In the genomic region with DNA sequence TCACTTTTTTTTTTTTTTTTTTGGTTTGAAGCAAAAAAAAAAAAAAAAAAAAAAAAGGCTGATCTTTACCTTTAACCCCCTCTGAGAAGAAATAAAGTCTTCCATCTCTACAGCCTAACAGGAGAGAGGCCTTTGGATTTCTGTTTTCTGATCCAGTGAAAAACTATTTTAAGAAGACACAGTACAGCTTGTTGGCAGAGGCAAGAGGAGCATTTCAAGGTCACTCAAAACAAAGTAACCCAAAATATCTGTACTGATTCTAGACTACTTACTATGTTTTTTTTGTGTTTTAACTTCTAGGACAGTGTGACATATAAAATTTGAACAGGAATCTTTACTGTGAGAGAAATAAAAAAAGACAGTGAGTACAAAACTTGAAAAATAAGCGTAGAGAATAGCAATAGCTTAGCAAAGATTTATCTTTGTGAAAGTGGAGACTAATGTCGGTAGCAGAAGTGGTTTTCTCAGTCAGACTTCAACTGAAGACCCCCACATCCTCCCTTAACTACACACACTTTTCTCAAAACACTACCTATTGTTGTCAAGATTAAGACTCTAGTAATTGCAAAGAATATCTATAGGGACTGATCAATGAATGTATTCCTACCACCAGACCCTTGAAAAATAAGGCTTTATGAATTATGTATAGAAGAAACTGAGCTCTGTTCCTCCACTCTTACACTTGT, we compare ENCODE assay signal across 8 mouse cellular contexts. TPM values are rescaled to one million over a fixed set of nuclear protein-coding genes. Genes with fewer than 3 reads are reported as not detected.
DNase-seq lines count a peak whose midpoint lies in the region; ATAC-seq and TF ChIP-seq lines count a peak whose summit lies in the region.

No protein-coding gene starts in this region.

- peak overlapping the region; percentile 99; the same call in 1 of the 2 replicates for H3K27ac ChIP-seq in testis, adult 2 months (ENCODE audit: control insufficient read depth, insufficient read depth, low read depth, low read length)
- H3K27ac ChIP-seq in liver, embryonic 12.5 days: peak overlapping the region; percentile 100

- WGBS in liver, embryonic 12.5 days (ENCODE audit: insufficient replicate concordance): 22% methylated on average over 2 of the region's 2 CpGs

- H3K27me3 ChIP-seq in testis, adult 2 months (ENCODE audit: control insufficient read depth, insufficient read depth, low read length): no peaks in the 10 kb centered on the region
- no peaks in the 10 kb centered on the region for H3K27me3 ChIP-seq in liver, embryonic 12.5 days (replicated peaks)

- no peak for TF ChIP-seq POLR2A in testis, adult 2 months (IDR thresholded peaks at IDR 0.05; ENCODE audit: control insufficient read depth, low read depth, low read length)

- peaks cover 9% of the 10 kb centered on the region; the same call in 1 of the 2 replicates for H3K4me1 ChIP-seq in testis, adult 2 months (ENCODE audit: control insufficient read depth, insufficient read depth, low read length)
- H3K4me1 ChIP-seq in liver, embryonic 12.5 days: peaks cover 50% of the 10 kb centered on the region

- no peaks in the 10 kb centered on the region for H3K9me3 ChIP-seq in liver, embryonic 12.5 days (replicated peaks)

- peak overlapping the region; percentile 76 for H3K4me2 ChIP-seq in liver, embryonic 12.5 days

- no peak overlapping the region; the same call in 1 of the 2 replicates for H3K4me3 ChIP-seq in testis, adult 2 months (ENCODE audit: control insufficient read depth, low read depth, low read length)
- peak overlapping the region; percentile 65 for H3K4me3 ChIP-seq in liver, embryonic 12.5 days

- H3K9ac ChIP-seq in liver, embryonic 12.5 days: peak overlapping the region; percentile 86

- H3K36me3 ChIP-seq in testis, adult 2 months (ENCODE audit: control insufficient read depth, insufficient read depth, low read length): no peaks in the 10 kb centered on the region
- H3K36me3 ChIP-seq in liver, embryonic 12.5 days: no peaks in the 10 kb centered on the region

- no peak for TF ChIP-seq CTCF in testis, adult 2 months (IDR thresholded peaks at IDR 0.05; ENCODE audit: control insufficient read depth, insufficient read depth, insufficient replicate concordance, low read depth, low read length)

- ATAC-seq in liver, embryonic 12.5 days: no peak

- DNase-seq in cerebellum, adult 9-10 months: peak; percentile 39
- no peak for DNase-seq in cerebellum, adult 8-10 months
- DNase-seq in testis, postnatal 14 days (ENCODE audit: low spot score): no peak
- DNase-seq in adrenal gland, postnatal 36 days: no peak
- no peak for DNase-seq in adrenal gland, postnatal 25 days
- no peak for DNase-seq in left cerebral cortex, adult 9 months (ENCODE audit: low spot score in 2 of 2)

RNA-seq across cellular contexts. Expression of a gene that starts 1.2 kb away (rescaled TPM):
- 13.2 and 17.1 TPM in 2 replicates for polyA plus RNA-seq in testis, adult 2 months (2012; rRNA removed)
- 4.4 and 4.7 TPM in 2 replicates for polyA plus RNA-seq in liver, embryonic 12.5 days (2016; fragmentation: Nextera tagmentation; extraction: Ambion mirVana)
- total RNA-seq in adrenal gland, postnatal 36 days (2021): 100 to 1,000 TPM; 443 to 473 TPM
- 474 and 516 TPM in 2 replicates for total RNA-seq in adrenal gland, postnatal 25 days (2021)

RNA-seq across cellular contexts. Expression of a gene that starts 4.1 kb away (rescaled TPM):
- polyA plus RNA-seq in testis, adult 2 months (2012; rRNA removed): 4.4 and 4.5 TPM in 2 replicates
- polyA plus RNA-seq in liver, embryonic 12.5 days (2016; fragmentation: Nextera tagmentation; extraction: Ambion mirVana): 7.8 and 13.9 TPM in 2 replicates
- total RNA-seq in adrenal gland, postnatal 36 days (2021): 10 to 100 TPM; 49.7 to 55.2 TPM
- 63.3 and 106 TPM in 2 replicates for total RNA-seq in adrenal gland, postnatal 25 days (2021)

RNA-seq across cellular contexts. Expression of a gene that starts 5.6 kb away (rescaled TPM):
- polyA plus RNA-seq in testis, adult 2 months (2012; rRNA removed): 1.3 and 2.7 TPM in 2 replicates
- 12.9 and 16.3 TPM in 2 replicates for polyA plus RNA-seq in liver, embryonic 12.5 days (2016; fragmentation: Nextera tagmentation; extraction: Ambion mirVana)
- 10 to 100 TPM; 13.9 to 17.7 TPM for total RNA-seq in adrenal gland, postnatal 36 days (2021)
- total RNA-seq in adrenal gland, postnatal 25 days (2021): 24.0 and 39.4 TPM in 2 replicates

RNA-seq across cellular contexts. Expression of a gene that starts 13.6 kb away (rescaled TPM):
- polyA plus RNA-seq in testis, adult 2 months (2012; rRNA removed): 0.07 and 0.13 TPM in 2 replicates
- 1.4 and 1.5 TPM in 2 replicates for polyA plus RNA-seq in liver, embryonic 12.5 days (2016; fragmentation: Nextera tagmentation; extraction: Ambion mirVana)
- total RNA-seq in adrenal gland, postnatal 36 days (2021): 1 to 10 TPM; 4.2 to 4.7 TPM
- 6.6 and 6.8 TPM in 2 replicates for total RNA-seq in adrenal gland, postnatal 25 days (2021)

RNA-seq across cellular contexts. Expression of a gene that starts 14.2 kb away (rescaled TPM):
- polyA plus RNA-seq in testis, adult 2 months (2012; rRNA removed): 1.3 and 1.4 TPM in 2 replicates
- 1.3 and 1.6 TPM in 2 replicates for polyA plus RNA-seq in liver, embryonic 12.5 days (2016; fragmentation: Nextera tagmentation; extraction: Ambion mirVana)
- total RNA-seq in adrenal gland, postnatal 36 days (2021): 10 to 100 TPM; 23.4 to 24.4 TPM
- 33.9 and 36.7 TPM in 2 replicates for total RNA-seq in adrenal gland, postnatal 25 days (2021)
